ENCODE assay signal across 11 mouse cellular contexts in the genomic region with DNA sequence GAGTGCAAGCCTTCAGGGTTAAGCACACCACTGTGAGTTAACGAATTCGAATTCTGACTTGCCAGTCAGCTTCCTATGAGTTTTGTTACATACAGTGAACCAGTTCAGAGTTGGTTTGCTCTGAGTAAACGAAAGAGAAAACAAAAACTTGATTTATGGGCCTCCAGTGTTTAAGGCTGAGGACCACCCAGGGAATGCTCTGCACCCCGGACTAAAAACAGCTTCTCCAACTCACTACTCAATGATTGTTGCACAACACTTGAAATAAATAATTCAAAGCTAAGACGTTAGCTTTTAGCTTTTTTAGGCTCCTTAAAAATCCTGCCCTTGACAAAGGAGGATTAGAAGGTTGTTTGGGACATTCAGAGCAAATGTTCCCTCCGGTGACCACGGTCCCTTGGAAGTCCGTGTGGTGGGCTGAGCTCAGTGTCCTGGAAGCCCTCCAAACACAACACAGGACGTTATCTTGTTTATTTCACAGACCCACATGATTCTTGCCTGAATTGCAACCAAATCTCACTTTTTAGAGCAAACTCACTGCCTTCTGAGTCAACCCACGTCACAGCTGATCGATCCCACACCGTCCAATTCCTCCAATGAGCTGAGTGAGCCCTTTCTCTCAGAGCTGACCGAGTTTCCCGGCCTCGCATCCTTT. TPM values are rescaled to one million over a fixed set of nuclear protein-coding genes. Genes with fewer than 3 reads are reported as not detected.
DNase-seq lines count a peak whose midpoint lies in the region; ATAC-seq lines count a peak whose summit lies in the region.
"Had no signal": no experiment of that assay in that cellular context is flagged by ENCODE, and none has a peak within 500 bp of the region (broad histone marks: within the 10 kb centered on the region; RNA-seq: fewer than 3 reads in every experiment).

No protein-coding gene starts in this region.

- no peaks in the 10 kb centered on the region for H3K27me3 ChIP-seq in heart, embryonic 16.5 days (ENCODE audit: control insufficient read depth, insufficient read depth, low read length)

- DNase-seq in adrenal gland, postnatal 10 days: peak; percentile 50
- no peak for DNase-seq in adrenal gland, postnatal 25 days
- peak; percentile 13 for DNase-seq in NIH3T3 (ENCODE audit: low read depth)
- DNase-seq in kidney, postnatal 4 days: peak; percentile 58 to 70
- no peak for DNase-seq in testis, postnatal 10 days (ENCODE audit: low spot score)
- DNase-seq in layer of hippocampus, adult 18-20 months (ENCODE audit: low spot score in 2 of 2): no peak
- no peak for DNase-seq in cerebellum, adult 11-12 months
- DNase-seq: gastrocnemius, postnatal 36 days; spleen, adult 18-20 months had no signal

- no peaks in the 10 kb centered on the region for H3K9me3 ChIP-seq in heart, embryonic 16.5 days (replicated peaks; ENCODE audit: control insufficient read depth, low read length)

- no peak overlapping the region for H3K4me3 ChIP-seq in heart, embryonic 16.5 days (ENCODE audit: low read length)
- H3K4me3 ChIP-seq: left cerebral cortex, adult 2 months had no signal

- peaks cover 6% of the 10 kb centered on the region; the same call in 1 of the 2 replicates for H3K36me3 ChIP-seq in heart, embryonic 16.5 days (ENCODE audit: control insufficient read depth, insufficient read depth)

- H3K4me1 ChIP-seq in heart, embryonic 16.5 days (ENCODE audit: control insufficient read depth, insufficient read depth, low read length): peaks cover 81% of the 10 kb centered on the region

- peak overlapping the region; percentile 41 for H3K27ac ChIP-seq in heart, embryonic 16.5 days (ENCODE audit: low read length)
- H3K27ac ChIP-seq: left cerebral cortex, adult 2 months had no signal

- H3K4me2 ChIP-seq in heart, embryonic 16.5 days (ENCODE audit: low read depth, low read length): no peak overlapping the region

- no peak for ATAC-seq in heart, embryonic 16.5 days (replicated peaks; ENCODE audit: extremely low read depth, insufficient read depth, low FRiP score)

- 53% methylated on average over 15 of the region's 15 CpGs for WGBS in heart, embryonic 16.5 days

- H3K9ac ChIP-seq in heart, embryonic 16.5 days (ENCODE audit: low read length): 0 out of 2 replicates have a peak overlapping the region, but pooled peaks have one; percentile 16

RNA-seq across cellular contexts. Expression of gene Ypel2, which starts 38.8 kb away (rescaled TPM):
- total RNA-seq in adrenal gland, postnatal 10 days (2021): 10 to 100 TPM; 16.1 to 28.3 TPM
- 38.3 and 38.6 TPM in 2 replicates for total RNA-seq in adrenal gland, postnatal 25 days (2021)
- 22.5 and 24.2 TPM in 2 replicates for polyA plus RNA-seq in heart, embryonic 16.5 days (2015; fragmentation: Nextera tagmentation; extraction: Ambion mirVana)
- 10 to 100 TPM; 27.7 to 27.9 TPM for total RNA-seq in layer of hippocampus, adult 18-20 months (2021)

Comparison
In these comparisons a context has a peak if more than half of its experiments do, and no peak if none do; other contexts are left out.
1. DNase-seq: peak in adrenal gland, postnatal 10 days (single experiment), NIH3T3 (single experiment) and kidney, postnatal 4 days (2 of 2); none in adrenal gland, postnatal 25 days (single experiment), testis, postnatal 10 days (single experiment), layer of hippocampus, adult 18-20 months (0 of 2) and cerebellum, adult 11-12 months (single experiment).